Mouse (Mus musculus) left cerebral cortex, postnatal 25 days (tissue): ENCODE data around the gene Olfr1417. TPM values are rescaled to one million over a fixed set of nuclear protein-coding genes. Genes with fewer than 3 reads are reported as not detected.

ENCODE experiments used
- DNase-seq, 2 experiments: peaks; one replicate each; pipeline ENCODE4 v3.0.0; 2022; ENCODE audit warnings: low spot score in 2 of 2, mixed read lengths in 1 of 2
- intact Hi-C: fragments of 180-260 bp; cut with DNase I; formaldehyde crosslinking; loops from one replicate; pipeline ENCODE4 v1.15.1; 2025
- total RNA-seq, 2 experiments: library from RNA; stranded (reverse); gene quantifications; 2 replicates each; pipeline ENCODE4 v1.2.3; 2021

Gene Olfr1417
- total RNA-seq, 2 experiments from 2014 or later, result not detected

- no peak for DNase-seq
- intact Hi-C loops, result no loop called here
These were observed 25.9 kb downstream of the Olfr1417 start for GRCm38 (mm10) chr19:11813136-11813535.

- intact Hi-C loops, result no loop called here
- no peak for DNase-seq
These were observed 27.2 kb downstream of the Olfr1417 start for GRCm38 (mm10) chr19:11811688-11812365.

GRCm38 (mm10) chr19:11810856-11811255 lies 28.2 kb downstream of the Olfr1417 start:
- intact Hi-C loops, result no loop called here
- DNase-seq, result no peak

- DNase-seq, result no peak
- intact Hi-C loops, result no loop called here
These were observed 28.8 kb downstream of the Olfr1417 start for GRCm38 (mm10) chr19:11810003-11810758.

- intact Hi-C loops, result no loop called here
- DNase-seq, result no peak
These were observed 30.6 kb downstream of the Olfr1417 start for GRCm38 (mm10) chr19:11808452-11808851.

- intact Hi-C loops, result no loop called here
- DNase-seq, result no peak
These were observed 31.2 kb downstream of the Olfr1417 start for GRCm38 (mm10) chr19:11807822-11808221.

GRCm38 (mm10) chr19:11807251-11807650 lies 31.8 kb downstream of the Olfr1417 start:
- no peak for DNase-seq
- intact Hi-C loops, result no loop called here

- intact Hi-C loops, result no loop called here
- no peak for DNase-seq
These were observed 34.6 kb downstream of the Olfr1417 start for GRCm38 (mm10) chr19:11804423-11804822.

GRCm38 (mm10) chr19:11800531-11801315 lies 38.3 kb downstream of the Olfr1417 start:
- DNase-seq, result no peak
- intact Hi-C loops, result no loop called here

- intact Hi-C loops, result no loop called here
- no peak for DNase-seq
These were observed 44.6 kb downstream of the Olfr1417 start for GRCm38 (mm10) chr19:11794447-11794846.

- no peak for DNase-seq
- intact Hi-C loops, result no loop called here
These were observed 45.2 kb downstream of the Olfr1417 start for GRCm38 (mm10) chr19:11793741-11794359.

GRCm38 (mm10) chr19:11791825-11792224 lies 47.2 kb downstream of the Olfr1417 start:
- DNase-seq, result no peak
- intact Hi-C loops, result no loop called here

GRCm38 (mm10) chr19:11788876-11789275 lies 50.1 kb downstream of the Olfr1417 start:
- intact Hi-C loops, result no loop called here
- DNase-seq, result no peak

GRCm38 (mm10) chr19:11787826-11788225 lies 51.2 kb downstream of the Olfr1417 start:
- DNase-seq, result no peak
- intact Hi-C loops, result no loop called here

GRCm38 (mm10) chr19:11785409-11786154 lies 53.4 kb downstream of the Olfr1417 start:
- DNase-seq, result no peak
- intact Hi-C loops, result no loop called here

- intact Hi-C loops, result loop anchor here (2.0 to 5.0 kb wide), 3 partner anchors 41 to 230 kb away; partner anchors contain the start of genes Patl1 and Stx3
These were observed 61.7 kb downstream of the Olfr1417 start for GRCm38 (mm10) chr19:11777191-11777865.

More at GRCm38 (mm10) chr19:11777191-11777865, 61.7 kb downstream of the Olfr1417 start:
- peak; percentile 66 to 74 for DNase-seq
